Mouse (Mus musculus) stomach, postnatal 0 days (tissue): ENCODE measurements around the gene Cd300lg.

Source experiments
- CTCF ChIP-seq: IDR thresholded peaks from 2 replicates; pipeline ENCODE4 v1.5.1; 2016; ENCODE audit warnings: antibody characterized with exemption, low read depth, mild to moderate bottlenecking, moderate library complexity
- EP300 ChIP-seq: optimal IDR thresholded peaks from 2 replicates; pipeline ENCODE3; 2016; ENCODE audit warnings: antibody characterized with exemption

GRCm38 (mm10) chr11:102024875-102025274 is 16.4 kb upstream of the Cd300lg start:
- TF ChIP-seq CTCF (no peak), EP300 (no peak)
